Mouse (Mus musculus) neural tube, embryonic 13.5 days (tissue): ENCODE measurements at regions not wholly inside any gene's neighbourhood (a gene's known extent, or its start where the extent isn't known, plus 50 kb on each side); places are given as distances from the start of the nearest gene placed in this dataset.

ENCODE experiments used
- ATAC-seq: fragments of 200-750 bp; cut with Nextera tagmentation; 2 replicates; pipeline ENCODE4 v1.8.0; 2017; ENCODE audit warnings: low read depth, mild to moderate bottlenecking, moderate TSS enrichment, moderate library complexity
- H3K27ac ChIP-seq: fragments of 300-500 bp; sonication (generic); replicated peaks from 2 replicates; pipeline ENCODE4 v1.5.1; 2015; ENCODE audit warnings: moderate library complexity, mild to moderate bottlenecking, inconsistent platforms
- H3K27me3 ChIP-seq: fragments of 300-500 bp; sonication (generic); 2 replicates; pipeline ENCODE4 v1.6.1; 2015; ENCODE audit warnings: mild to moderate bottlenecking, inconsistent platforms
- H3K36me3 ChIP-seq: fragments of 300-500 bp; sonication (generic); 2 replicates; pipeline ENCODE4 v1.6.1; 2015; ENCODE audit warnings: mild to moderate bottlenecking, inconsistent platforms
- H3K4me1 ChIP-seq: fragments of 300-500 bp; sonication (generic); replicated peaks from 2 replicates; pipeline ENCODE4 v1.6.1; 2015; ENCODE audit warnings: inconsistent platforms
- H3K4me2 ChIP-seq: fragments of 300-500 bp; sonication (generic); 2 replicates; pipeline ENCODE4 v1.6.1; 2015; ENCODE audit warnings: inconsistent platforms, mild to moderate bottlenecking, moderate library complexity
- H3K4me3 ChIP-seq: fragments of 300-500 bp; sonication (generic); 2 replicates; pipeline ENCODE4 v1.5.1; 2015; ENCODE audit warnings: mild to moderate bottlenecking, inconsistent platforms
- H3K9ac ChIP-seq: fragments of 300-500 bp; sonication (generic); 2 replicates; pipeline ENCODE4 v1.6.1; 2015; ENCODE audit warnings: moderate library complexity, mild to moderate bottlenecking, inconsistent platforms
- H3K9me3 ChIP-seq: fragments of 300-500 bp; sonication (generic); 2 replicates; pipeline ENCODE4 v1.6.1; 2016; ENCODE audit warnings: inconsistent platforms
- WGBS: fragments of 180-500 bp; shearing (Covaris S2); methylation state at CpG from one replicate; pipeline ENCODE4 v1.1.7; 2015; 5-methylcytosine and 5-hydroxymethylcytosine counted together

DNA sequence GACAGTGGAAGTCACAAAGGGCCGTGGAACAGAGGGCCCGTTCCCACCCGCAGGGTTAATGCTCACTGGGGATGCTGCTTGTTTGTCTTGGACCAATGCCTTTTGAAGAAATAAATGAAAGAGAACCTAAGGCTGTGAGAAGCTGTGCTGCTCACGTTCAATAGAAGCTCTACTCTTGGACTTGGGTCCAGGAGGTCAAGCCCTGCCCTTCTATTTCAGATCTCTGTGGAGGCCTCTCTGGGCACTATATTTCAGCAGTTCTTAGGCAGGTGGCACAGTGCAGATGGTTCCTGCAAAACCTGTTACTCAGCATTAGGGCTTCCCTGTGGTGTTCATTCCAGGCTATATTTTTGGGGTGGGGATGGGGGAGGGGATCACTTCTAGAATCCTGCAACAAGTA lies 1192.0 kb upstream of the A1bg start:
- no peaks in the 10 kb centered on the region for H3K27me3 ChIP-seq
- no peak for ATAC-seq
- H3K27ac ChIP-seq: no peak overlapping the region
- 53% methylated on average over 4 of the region's 4 CpGs for WGBS
- no peak overlapping the region for H3K4me3 ChIP-seq
- H3K4me2 ChIP-seq: no peak overlapping the region
- 0 out of 2 replicates have a peak, but pooled peaks cover 7% of the 10 kb centered on the region for H3K4me1 ChIP-seq
- H3K9ac ChIP-seq: no peak overlapping the region
- no peaks in the 10 kb centered on the region for H3K9me3 ChIP-seq
- H3K36me3 ChIP-seq: no peaks in the 10 kb centered on the region

DNA sequence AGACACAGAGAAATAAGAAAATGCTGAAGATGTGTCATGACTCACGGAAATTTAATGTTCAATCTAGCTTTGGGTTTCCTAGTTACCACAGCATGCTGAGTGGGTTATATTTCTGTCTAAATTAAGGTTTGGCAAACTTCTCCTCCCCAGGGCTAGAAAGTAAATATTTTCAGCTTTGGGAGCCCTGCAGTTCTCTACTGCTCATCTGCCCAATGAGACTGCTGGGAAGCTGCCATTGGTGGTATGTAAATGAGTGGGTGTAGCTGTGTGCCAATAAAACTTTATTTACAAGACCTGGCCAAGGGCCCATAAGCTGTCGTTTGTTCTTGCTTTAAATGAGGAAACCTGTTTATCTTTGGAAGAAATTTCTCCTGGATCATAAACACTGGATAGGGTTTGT lies 1189.3 kb upstream of the A1bg start:
- 76% methylated on average over 2 of the region's 2 CpGs for WGBS
- peaks cover 3% of the 10 kb centered on the region for H3K4me1 ChIP-seq
- H3K4me2 ChIP-seq: no peak overlapping the region
- H3K9me3 ChIP-seq: no peaks in the 10 kb centered on the region
- no peak for ATAC-seq
- no peaks in the 10 kb centered on the region for H3K36me3 ChIP-seq
- no peak overlapping the region for H3K4me3 ChIP-seq
- H3K27ac ChIP-seq: no peak overlapping the region
- no peak overlapping the region for H3K9ac ChIP-seq
- H3K27me3 ChIP-seq: no peaks in the 10 kb centered on the region

DNA sequence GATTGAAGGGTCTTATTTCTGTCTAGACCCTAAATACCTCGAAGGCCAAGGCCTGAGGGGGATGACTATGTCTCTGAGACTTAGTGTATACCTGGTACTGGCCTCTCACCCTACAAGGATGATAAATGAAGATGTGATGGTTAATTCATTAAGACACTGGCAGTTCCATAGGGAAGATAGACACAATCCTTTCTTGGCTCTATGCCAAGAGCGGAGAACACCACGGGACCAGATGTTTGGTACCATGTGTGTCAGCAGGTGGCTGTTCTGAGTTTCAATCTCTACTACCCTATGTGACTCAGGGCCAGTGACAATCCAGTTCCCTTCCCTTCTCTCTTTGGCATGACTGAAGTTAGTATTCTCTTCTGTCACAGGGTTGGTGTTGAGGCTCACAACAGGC lies 1185.2 kb upstream of the A1bg start:
- Histone ChIP-seq H3K4me1 (peaks cover 26% of the 10 kb centered on the region), H3K36me3 (no peaks in the 10 kb centered on the region), H3K9me3 (no peaks in the 10 kb centered on the region), H3K9ac (no peak overlapping the region), H3K27ac (no peak overlapping the region), H3K27me3 (peaks cover 7% of the 10 kb centered on the region; the same call in 1 of the 2 replicates), H3K4me2 (no peak overlapping the region), H3K4me3 (no peak overlapping the region)
- WGBS: 66% methylated on average over 3 of the region's 3 CpGs
- ATAC-seq: no peak

DNA sequence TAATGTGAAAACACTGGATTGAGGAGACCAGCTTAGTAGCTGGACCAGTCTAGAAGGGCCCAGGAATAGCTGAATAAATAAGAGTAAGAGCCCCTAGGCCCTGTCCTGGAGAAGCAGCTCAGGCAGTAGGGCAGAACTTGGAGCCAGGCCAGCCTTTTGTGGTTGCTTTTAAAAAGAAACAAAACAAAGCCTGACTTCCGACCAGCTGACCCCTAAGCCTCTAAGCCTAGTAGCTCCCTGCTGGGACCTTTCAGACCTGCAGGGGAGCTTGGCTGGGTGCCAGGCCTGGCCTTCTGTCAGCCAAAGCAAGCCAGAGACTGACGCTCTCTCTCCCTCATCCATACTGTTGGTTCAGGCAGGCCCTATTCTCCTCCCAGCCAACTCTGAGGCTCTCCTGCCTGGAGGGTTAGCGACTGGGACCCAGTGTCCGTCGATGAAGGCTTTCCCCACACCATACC lies 1183.7 kb upstream of the A1bg start:
- peak; percentile 87 for ATAC-seq
- H3K9ac ChIP-seq: no peak overlapping the region
- H3K4me1 ChIP-seq: peaks cover 26% of the 10 kb centered on the region
- no peaks in the 10 kb centered on the region for H3K36me3 ChIP-seq
- H3K4me2 ChIP-seq: no peak overlapping the region
- peaks cover 7% of the 10 kb centered on the region; the same call in 1 of the 2 replicates for H3K27me3 ChIP-seq
- no peak overlapping the region for H3K4me3 ChIP-seq
- 2% methylated on average over 5 of the region's 5 CpGs for WGBS
- 0 out of 2 replicates have a peak, but pooled peaks cover 6% of the 10 kb centered on the region for H3K9me3 ChIP-seq
- peak overlapping the region; percentile 52 for H3K27ac ChIP-seq

DNA sequence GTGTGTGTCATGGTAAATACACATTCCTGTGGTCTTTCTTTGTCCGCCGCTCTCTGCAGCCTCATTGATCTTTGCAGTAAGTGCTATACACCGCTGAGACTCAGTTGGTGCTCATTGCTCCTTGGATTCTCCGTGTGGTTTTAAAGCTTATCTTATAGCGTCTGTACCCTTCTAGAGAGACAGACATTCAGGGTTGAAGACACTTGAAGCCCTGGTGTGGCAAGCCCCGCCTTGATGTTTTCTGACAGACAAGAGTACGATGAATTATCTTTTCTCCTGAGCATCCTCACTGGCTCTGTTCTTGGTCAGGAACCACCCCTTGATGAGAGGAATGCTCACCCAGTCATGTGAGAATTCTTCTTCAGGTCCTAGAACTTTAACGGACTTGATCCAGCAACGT lies 1182.7 kb upstream of the A1bg start:
- H3K27me3 ChIP-seq: peaks cover 7% of the 10 kb centered on the region; the same call in 1 of the 2 replicates
- H3K27ac ChIP-seq: no peak overlapping the region
- H3K9me3 ChIP-seq: 0 out of 2 replicates have a peak, but pooled peaks cover 6% of the 10 kb centered on the region
- no peak for ATAC-seq
- H3K4me3 ChIP-seq: no peak overlapping the region
- peaks cover 26% of the 10 kb centered on the region for H3K4me1 ChIP-seq
- no peak overlapping the region for H3K9ac ChIP-seq
- no peak overlapping the region for H3K4me2 ChIP-seq
- H3K36me3 ChIP-seq: no peaks in the 10 kb centered on the region
- 56% methylated on average over 9 of the region's 9 CpGs for WGBS

DNA sequence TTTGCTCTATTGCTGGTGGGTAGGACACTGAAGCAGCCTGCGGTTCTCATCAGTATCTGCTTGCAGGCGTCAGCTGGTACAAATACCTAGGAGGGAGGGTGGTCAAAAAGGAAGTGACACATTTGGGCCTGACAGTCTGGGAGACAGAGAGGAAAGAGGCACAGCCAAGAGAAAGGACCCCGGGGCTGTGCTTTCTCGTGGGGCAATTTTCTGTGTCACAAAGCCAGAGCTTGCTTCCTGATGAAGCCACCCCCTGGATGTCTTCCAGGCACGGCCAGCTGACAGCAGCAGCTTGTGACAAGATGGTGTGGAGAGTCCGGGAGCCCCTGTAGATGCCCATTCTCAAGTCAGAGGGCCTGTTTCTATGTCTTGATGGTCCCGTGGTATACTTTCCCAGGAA lies 1181.8 kb upstream of the A1bg start:
- ATAC-seq: no peak

DNA sequence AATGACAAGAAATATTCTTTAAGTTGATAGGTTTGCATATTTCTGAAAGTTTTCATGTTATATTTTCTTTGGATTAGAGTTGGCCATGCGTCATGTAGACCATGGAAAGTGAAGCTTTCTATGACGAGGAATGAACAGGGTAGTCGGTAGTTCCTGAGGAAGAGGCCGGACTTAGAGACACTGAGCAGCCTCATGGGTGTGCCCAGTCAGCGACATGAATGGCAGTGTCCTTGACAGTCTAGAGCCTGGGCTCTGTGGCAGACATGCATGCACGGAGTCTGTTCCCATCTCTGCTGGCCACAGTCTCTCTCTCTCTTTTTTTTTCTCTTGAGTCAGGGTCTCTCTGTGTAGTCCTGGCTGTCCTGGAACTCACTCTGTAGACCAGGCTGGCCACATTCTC lies 1176.9 kb upstream of the A1bg start:
- no peaks in the 10 kb centered on the region for H3K36me3 ChIP-seq
- ATAC-seq: no peak
- peaks cover 6% of the 10 kb centered on the region; the same call in 1 of the 2 replicates for H3K27me3 ChIP-seq
- no peak overlapping the region for H3K27ac ChIP-seq
- no peak overlapping the region for H3K4me3 ChIP-seq
- H3K9me3 ChIP-seq: 0 out of 2 replicates have a peak, but pooled peaks cover 6% of the 10 kb centered on the region
- 93% methylated on average over 6 of the region's 6 CpGs for WGBS
- H3K9ac ChIP-seq: no peak overlapping the region
- peaks cover 4% of the 10 kb centered on the region; the same call in 1 of the 2 replicates for H3K4me1 ChIP-seq
- H3K4me2 ChIP-seq: no peak overlapping the region

More for the DNA sequence above, 1181.8 kb upstream of the A1bg start:
- peaks cover 26% of the 10 kb centered on the region for H3K4me1 ChIP-seq
- no peak overlapping the region for H3K4me2 ChIP-seq
- WGBS: 53% methylated on average over 7 of the region's 7 CpGs
- no peak overlapping the region for H3K27ac ChIP-seq
- H3K27me3 ChIP-seq: peaks cover 7% of the 10 kb centered on the region; the same call in 1 of the 2 replicates
- no peaks in the 10 kb centered on the region for H3K36me3 ChIP-seq
- H3K9ac ChIP-seq: no peak overlapping the region
- no peak overlapping the region for H3K4me3 ChIP-seq
- H3K9me3 ChIP-seq: 0 out of 2 replicates have a peak, but pooled peaks cover 6% of the 10 kb centered on the region

DNA sequence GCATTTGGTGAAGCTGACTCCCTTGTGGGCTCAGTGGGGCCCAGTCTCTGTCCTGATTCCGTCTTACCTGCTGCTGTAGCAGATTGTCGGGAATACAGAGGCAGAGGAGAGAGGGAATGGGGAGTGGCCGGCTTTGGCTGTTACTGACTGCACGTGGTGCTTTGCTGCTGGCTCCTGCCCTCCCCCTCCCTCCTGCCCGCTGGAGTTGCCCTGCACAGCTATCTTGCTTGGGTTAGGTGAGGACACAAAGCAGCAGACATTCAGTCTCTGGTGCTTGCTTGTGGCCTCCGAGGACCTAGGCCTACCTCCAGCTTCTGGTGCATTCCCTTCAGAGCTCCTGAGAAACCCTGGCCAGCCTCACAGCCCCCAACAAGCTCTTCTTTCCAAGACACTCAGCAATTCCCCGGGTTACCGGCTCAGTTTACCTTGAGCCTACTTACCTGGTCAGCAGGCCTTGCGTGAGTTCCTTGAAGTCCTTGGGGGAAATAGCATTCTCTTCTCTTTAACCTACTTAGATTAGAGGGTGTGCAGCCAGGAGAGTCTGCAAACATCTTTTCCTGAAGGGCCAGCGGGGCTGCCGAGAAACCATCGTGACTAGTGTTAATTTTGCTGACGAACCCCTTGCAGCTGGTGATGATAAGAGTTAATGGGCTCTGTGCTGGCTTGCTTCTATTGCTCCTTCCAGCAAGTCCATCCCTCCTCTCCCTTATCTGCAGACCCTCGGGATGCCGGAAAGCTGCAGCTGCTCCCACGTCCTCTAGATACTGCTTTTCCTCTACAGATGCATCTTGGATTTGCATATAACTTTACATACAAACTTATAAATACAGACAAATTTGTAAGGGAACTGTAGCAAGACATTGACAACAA lies 1176.2 kb upstream of the A1bg start:
- WGBS: 51% methylated on average over 16 of the region's 16 CpGs
- H3K4me3 ChIP-seq: no peak overlapping the region
- no peak overlapping the region for H3K9ac ChIP-seq
- H3K27ac ChIP-seq: no peak overlapping the region
- no peaks in the 10 kb centered on the region for H3K4me1 ChIP-seq
- H3K36me3 ChIP-seq: no peaks in the 10 kb centered on the region
- ATAC-seq: no peak
- H3K27me3 ChIP-seq: no peaks in the 10 kb centered on the region; the same call in 1 of the 2 replicates
- no peak overlapping the region for H3K4me2 ChIP-seq
- 0 out of 2 replicates have a peak, but pooled peaks cover 6% of the 10 kb centered on the region for H3K9me3 ChIP-seq

DNA sequence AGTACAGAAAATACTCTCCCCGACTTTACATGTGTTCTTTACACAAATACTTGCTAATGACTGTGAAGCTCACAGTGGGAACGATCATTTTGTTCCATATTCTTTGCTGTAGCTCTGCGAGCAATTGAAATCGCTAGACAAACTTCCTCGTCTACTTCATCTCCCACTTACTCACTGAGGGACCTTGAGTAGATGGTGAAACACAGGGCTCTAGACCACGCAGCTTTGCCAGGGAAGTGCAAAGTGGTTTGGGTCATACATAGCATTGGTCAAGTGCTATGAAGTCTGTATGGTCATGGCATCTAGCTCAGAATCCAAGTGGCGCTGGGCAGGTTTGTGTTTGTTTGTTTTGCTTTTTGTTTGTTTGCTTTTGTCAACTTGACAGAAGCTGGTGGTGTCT lies 1174.0 kb upstream of the A1bg start:
- 85% methylated on average over 7 of the region's 7 CpGs for WGBS
- H3K27ac ChIP-seq: no peak overlapping the region
- H3K27me3 ChIP-seq: no peaks in the 10 kb centered on the region
- H3K36me3 ChIP-seq: no peaks in the 10 kb centered on the region
- H3K4me1 ChIP-seq: peaks cover 16% of the 10 kb centered on the region
- H3K9ac ChIP-seq: no peak overlapping the region
- ATAC-seq: no peak
- no peak overlapping the region for H3K4me2 ChIP-seq
- H3K4me3 ChIP-seq: no peak overlapping the region
- no peaks in the 10 kb centered on the region for H3K9me3 ChIP-seq

DNA sequence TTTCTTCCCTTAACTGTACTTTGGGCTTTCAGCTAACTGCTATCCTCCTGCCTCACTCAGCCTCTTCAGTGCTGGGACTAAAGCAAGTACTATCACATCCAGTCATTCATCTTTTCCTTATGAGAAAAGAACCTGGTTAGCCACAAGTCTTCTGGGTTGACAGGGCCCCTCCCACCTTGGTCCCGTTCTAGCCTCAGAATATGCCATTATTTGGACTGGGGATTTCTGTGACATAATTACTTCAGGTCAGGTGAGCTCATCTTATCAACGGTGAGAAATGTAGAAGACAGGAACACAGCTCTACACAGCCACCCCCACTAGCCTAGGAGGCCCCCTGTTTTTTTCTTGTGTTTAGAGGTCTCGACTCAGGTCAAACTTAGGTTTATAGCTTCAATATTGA lies 1172.4 kb upstream of the A1bg start:
- WGBS: 85% methylated on average over 3 of the region's 3 CpGs
- Histone ChIP-seq H3K36me3 (no peaks in the 10 kb centered on the region), H3K9ac (no peak overlapping the region)

DNA sequence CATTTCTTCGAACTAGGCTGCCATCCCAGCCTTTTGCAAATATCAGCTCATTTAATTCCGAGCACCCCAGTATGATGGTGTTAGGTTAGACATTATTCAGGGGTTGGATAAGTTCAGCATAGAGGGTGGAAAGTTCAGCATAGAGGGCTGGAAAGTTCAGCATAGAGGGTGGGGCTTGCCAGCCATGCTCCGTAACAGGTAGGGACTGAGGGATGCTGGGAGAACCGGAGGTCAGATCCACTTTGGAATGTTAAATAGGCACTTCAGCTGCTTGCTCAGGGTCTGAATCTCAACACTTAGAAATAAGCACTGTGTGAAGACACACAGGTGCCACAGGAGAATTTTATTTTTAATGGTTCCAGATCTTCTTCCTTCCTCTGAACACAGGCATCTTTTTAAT lies 1170.9 kb upstream of the A1bg start:
- Histone ChIP-seq H3K36me3 (no peaks in the 10 kb centered on the region), H3K4me2 (no peak overlapping the region), H3K4me1 (peaks cover 17% of the 10 kb centered on the region), H3K27me3 (no peaks in the 10 kb centered on the region), H3K4me3 (no peak overlapping the region), H3K9ac (no peak overlapping the region), H3K9me3 (no peaks in the 10 kb centered on the region), H3K27ac (no peak overlapping the region)
- WGBS: 73% methylated on average over 4 of the region's 4 CpGs
- no peak for ATAC-seq

More for the DNA sequence above, 1172.4 kb upstream of the A1bg start:
- H3K4me1 ChIP-seq: peaks cover 17% of the 10 kb centered on the region
- no peak for ATAC-seq
- H3K27me3 ChIP-seq: no peaks in the 10 kb centered on the region
- no peak overlapping the region for H3K4me3 ChIP-seq
- H3K9me3 ChIP-seq: no peaks in the 10 kb centered on the region
- H3K27ac ChIP-seq: no peak overlapping the region
- no peak overlapping the region for H3K4me2 ChIP-seq

DNA sequence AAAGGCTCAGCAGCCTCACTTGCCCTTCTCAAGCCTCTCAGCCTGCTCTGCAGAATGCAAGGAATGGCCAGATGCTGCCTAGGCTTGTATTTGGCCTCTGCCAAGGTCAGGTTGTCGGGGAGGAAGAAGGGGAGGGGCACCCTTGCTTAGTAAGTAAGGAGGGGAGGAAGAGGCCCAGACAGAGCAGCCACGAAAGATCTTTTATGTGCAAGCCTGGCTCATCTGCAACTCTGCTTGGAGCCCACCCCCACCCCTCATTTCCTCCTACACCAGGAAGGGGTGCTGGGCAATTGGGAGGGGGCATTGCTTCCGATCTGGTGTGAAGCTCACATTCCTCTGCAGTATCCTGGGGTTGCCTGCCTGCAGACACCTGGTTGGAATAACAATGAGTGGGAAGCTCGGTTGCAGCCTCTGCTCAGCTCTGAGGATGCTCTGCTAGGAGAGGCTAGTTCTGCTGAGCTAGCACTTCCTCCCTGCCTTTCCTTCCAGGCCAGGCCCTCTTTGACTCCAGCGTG lies 1169.9 kb upstream of the A1bg start:
- H3K27ac ChIP-seq: peak overlapping the region; percentile 66
- H3K27me3 ChIP-seq: no peaks in the 10 kb centered on the region
- H3K4me2 ChIP-seq: no peak overlapping the region
- WGBS: 2% methylated on average over 5 of the region's 5 CpGs
- H3K4me1 ChIP-seq: peaks cover 17% of the 10 kb centered on the region
- no peak overlapping the region for H3K4me3 ChIP-seq
- no peak overlapping the region for H3K9ac ChIP-seq
- H3K9me3 ChIP-seq: no peaks in the 10 kb centered on the region
- ATAC-seq: peak; percentile 87
- no peaks in the 10 kb centered on the region for H3K36me3 ChIP-seq
